Mouse (Mus musculus): Measurements from ENCODE around the gene Ubr3. TPM values are rescaled to one million over a fixed set of nuclear protein-coding genes. Genes with fewer than 3 reads are reported as not detected.

Gene Ubr3
- polyA plus RNA-seq (2016; fragmentation: Nextera tagmentation; extraction: Ambion mirVana), result 14.0 and 16.3 TPM in 2 replicates

DNA sequence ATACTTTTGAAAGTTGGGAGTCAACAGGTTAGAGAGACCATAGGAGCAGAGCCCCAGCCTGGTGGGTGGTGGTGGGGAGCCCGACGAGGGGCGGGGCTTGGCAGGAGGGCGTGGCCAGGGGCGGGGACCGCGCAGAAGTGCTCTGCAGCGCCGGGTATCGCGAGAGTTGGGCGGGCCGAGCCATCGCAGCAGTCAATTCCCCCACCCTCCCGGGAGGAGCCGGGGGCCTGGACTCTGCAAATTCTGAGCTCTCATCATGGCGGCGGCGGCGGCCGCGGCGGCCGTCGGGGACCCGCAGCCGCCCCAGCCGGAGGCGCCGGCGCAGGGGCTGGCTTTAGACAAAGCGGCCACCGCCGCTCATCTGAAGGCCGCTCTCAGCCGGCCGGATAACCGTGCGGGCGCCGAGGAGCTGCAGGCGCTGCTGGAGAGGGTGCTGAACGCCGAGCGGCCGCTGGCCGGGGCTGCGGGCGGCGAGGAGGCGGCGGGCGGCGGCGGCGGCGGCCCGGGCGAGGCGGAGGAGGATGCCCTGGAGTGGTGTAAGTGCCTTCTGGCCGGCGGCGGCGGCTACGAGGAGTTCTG lies at the start of gene Ubr3:
Ubr3 (plus strand) TSS at position 208 of the 579 bp plus-strand sequence.
- peaks cover 13% of the 10 kb centered on the region for H3K4me1 ChIP-seq
- under 1% methylated on average over 55 of the region's 65 CpGs for WGBS
- no peaks in the 10 kb centered on the region for H3K27me3 ChIP-seq (ENCODE audit: insufficient read depth, poor library complexity, severe bottlenecking)
- H3K9me3 ChIP-seq, result no peaks in the 10 kb centered on the region
- 0 out of 2 replicates have a peak, but pooled peaks cover 9% of the 10 kb centered on the region for H3K36me3 ChIP-seq
- H3K4me3 ChIP-seq, result peak within 1 kb of the TSS; percentile 98
- peak; percentile 98 for DNase-seq (ENCODE audit: low spot score)
- peak within 1 kb of the TSS; percentile 99 for H3K27ac ChIP-seq

DNA sequence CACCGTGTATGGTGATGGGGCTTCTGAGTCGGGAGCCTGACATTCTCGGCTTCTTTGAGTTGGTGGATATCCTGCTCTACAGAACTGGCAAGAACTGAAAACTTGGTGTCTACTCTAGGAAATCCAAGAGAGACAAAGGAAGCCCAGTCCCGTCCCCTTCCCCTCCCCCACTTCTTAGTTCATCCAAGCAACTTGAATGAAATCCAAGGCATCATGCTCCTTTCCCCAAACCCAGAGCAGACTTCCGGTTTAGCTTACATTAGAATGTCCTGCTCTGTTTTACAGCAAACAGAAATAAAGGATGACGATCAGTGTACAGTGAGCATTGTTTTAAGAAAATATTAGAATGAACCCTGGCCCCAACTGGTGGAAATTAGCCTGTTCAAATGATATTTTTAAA lies 47.8 kb upstream of the Ubr3 start:
- Histone ChIP-seq H3K4me1 (0 out of 2 replicates have a peak, but pooled peaks cover 4% of the 10 kb centered on the region), H3K4me3 (no peak overlapping the region), H3K27ac (no peak overlapping the region), H3K36me3 (no peaks in the 10 kb centered on the region; the same call in 1 of the 2 replicates), H3K9me3 (no peaks in the 10 kb centered on the region), H3K27me3 (ENCODE audit: insufficient read depth, poor library complexity, severe bottlenecking) (no peaks in the 10 kb centered on the region)
- 67% methylated on average over 6 of the region's 6 CpGs for WGBS
- no peak for DNase-seq (ENCODE audit: low spot score)

DNA sequence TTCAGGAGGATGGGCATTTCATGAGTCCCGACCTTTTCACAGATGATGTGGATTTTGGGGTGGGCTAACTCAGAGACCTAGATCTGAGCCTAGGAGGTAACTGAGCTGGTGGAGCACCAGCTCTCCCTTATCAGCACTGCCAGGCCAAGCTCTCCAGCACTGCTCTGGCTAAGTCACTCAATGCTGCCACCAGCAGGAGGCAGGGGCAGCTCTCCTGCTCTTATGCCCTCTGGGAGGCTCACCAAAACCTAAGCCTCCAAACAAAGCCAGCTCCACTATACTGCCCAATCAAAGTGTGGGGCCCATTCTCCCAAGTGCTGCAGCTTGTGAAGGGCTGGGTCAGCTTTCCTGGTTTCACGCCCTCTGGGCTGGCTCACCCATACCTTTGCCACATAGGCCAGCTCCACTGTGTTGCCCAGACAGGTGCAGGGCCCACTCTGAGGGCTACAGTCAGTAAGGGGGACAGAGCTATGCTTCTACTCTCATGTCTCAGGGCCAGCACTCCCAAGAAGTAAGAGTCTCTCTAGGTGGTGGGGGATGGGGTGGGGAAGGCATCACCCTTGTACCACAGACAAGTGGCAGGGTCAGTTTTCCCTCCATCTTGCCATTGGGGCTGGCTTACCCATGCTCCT lies 45.5 kb upstream of the Ubr3 start:
- H3K36me3 ChIP-seq, result no peaks in the 10 kb centered on the region
- no peak overlapping the region for H3K27ac ChIP-seq
- no peak overlapping the region for H3K4me3 ChIP-seq
- 63% methylated on average over 2 of the region's 2 CpGs for WGBS
- DNase-seq (ENCODE audit: low spot score), result no peak
- 0 out of 2 replicates have a peak, but pooled peaks cover 4% of the 10 kb centered on the region for H3K4me1 ChIP-seq
- no peaks in the 10 kb centered on the region for H3K27me3 ChIP-seq (ENCODE audit: insufficient read depth, poor library complexity, severe bottlenecking)
- H3K9me3 ChIP-seq, result no peaks in the 10 kb centered on the region

DNA sequence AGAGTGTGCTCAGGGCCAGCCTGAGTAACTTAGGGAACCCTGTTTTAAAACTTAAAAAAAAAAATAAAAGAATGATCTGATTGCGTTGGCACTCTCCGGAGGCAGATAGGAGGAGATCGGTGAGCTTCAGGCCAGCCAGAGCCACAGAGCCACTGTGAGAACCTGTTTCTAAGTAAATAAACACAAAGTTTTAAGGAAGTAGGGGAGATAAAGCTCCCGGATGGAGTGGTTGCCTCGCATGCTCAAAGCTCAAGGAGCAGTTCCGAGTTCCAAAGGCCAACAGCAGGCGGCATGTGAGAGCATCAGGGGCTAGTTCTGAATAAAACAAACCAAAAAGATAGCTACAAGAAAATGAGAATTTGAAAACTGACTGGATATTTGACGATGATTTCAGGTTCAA lies 40.7 kb upstream of the Ubr3 start:
- WGBS, result 33% methylated on average over 8 of the region's 8 CpGs
- Histone ChIP-seq H3K27me3 (ENCODE audit: insufficient read depth, poor library complexity, severe bottlenecking) (no peaks in the 10 kb centered on the region), H3K4me1 (0 out of 2 replicates have a peak, but pooled peaks cover 2% of the 10 kb centered on the region), H3K27ac (no peak overlapping the region), H3K4me3 (no peak overlapping the region), H3K36me3 (no peaks in the 10 kb centered on the region), H3K9me3 (no peaks in the 10 kb centered on the region)
- DNase-seq (ENCODE audit: low spot score), result no peak

DNA sequence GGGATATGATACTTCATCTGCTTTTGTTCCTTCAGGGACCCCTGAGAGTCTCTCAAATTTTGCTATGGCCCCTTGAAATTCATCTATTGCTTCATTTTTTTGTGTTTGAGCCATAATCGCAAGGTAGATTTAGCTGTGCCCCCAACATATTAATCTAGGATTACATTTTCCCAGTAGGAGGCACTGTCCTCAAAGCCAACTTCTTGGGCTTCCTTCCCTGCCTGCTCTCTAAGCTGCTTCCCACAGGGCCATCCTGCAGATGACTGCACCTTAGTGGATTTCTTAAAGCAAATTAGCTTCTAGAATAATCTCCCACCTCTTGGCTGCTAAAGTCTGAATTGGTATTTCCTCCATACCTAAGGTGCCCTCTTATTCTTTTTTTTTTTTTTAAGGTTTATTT lies 39.2 kb upstream of the Ubr3 start:
- no peak overlapping the region for H3K27ac ChIP-seq
- H3K4me1 ChIP-seq, result 0 out of 2 replicates have a peak, but pooled peaks cover 4% of the 10 kb centered on the region
- 64% methylated on average over 1 of the region's 1 CpGs for WGBS
- no peak for DNase-seq (ENCODE audit: low spot score)
- no peaks in the 10 kb centered on the region for H3K9me3 ChIP-seq
- no peak overlapping the region for H3K4me3 ChIP-seq
- H3K27me3 ChIP-seq (ENCODE audit: insufficient read depth, poor library complexity, severe bottlenecking), result no peaks in the 10 kb centered on the region
- H3K36me3 ChIP-seq, result no peaks in the 10 kb centered on the region

DNA sequence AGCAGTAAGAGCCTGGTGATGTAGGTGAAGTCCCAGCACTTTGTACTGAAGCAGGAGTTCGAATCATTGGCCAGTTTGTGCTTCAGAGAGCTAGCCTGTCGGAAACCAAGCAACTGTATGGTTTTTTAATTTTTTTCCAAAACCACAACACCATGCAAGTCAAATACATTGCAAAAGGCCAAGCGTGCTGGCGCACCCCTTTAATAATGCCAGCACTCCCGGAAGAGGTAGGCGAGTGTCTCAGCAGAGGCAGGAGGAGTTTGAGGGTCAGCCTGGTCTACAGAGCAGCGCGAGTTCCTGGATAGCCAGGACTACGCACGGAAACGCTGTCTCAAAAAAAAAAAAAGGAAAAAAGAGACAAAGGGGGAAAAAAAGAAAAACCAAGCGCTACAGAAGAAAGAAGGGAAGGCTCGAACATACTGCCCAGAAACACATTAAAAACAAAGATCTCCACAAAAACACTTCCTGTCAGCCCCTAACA lies 36.0 kb upstream of the Ubr3 start:
- H3K4me3 ChIP-seq, result peak overlapping the region; percentile 93
- 9% methylated on average over 13 of the region's 13 CpGs for WGBS
- H3K9me3 ChIP-seq, result no peaks in the 10 kb centered on the region
- H3K4me1 ChIP-seq, result 0 out of 2 replicates have a peak, but pooled peaks cover 4% of the 10 kb centered on the region
- H3K27ac ChIP-seq, result peak overlapping the region; percentile 98
- H3K27me3 ChIP-seq (ENCODE audit: insufficient read depth, poor library complexity, severe bottlenecking), result no peaks in the 10 kb centered on the region
- peaks cover 12% of the 10 kb centered on the region for H3K36me3 ChIP-seq
- no peak for DNase-seq (ENCODE audit: low spot score)

DNA sequence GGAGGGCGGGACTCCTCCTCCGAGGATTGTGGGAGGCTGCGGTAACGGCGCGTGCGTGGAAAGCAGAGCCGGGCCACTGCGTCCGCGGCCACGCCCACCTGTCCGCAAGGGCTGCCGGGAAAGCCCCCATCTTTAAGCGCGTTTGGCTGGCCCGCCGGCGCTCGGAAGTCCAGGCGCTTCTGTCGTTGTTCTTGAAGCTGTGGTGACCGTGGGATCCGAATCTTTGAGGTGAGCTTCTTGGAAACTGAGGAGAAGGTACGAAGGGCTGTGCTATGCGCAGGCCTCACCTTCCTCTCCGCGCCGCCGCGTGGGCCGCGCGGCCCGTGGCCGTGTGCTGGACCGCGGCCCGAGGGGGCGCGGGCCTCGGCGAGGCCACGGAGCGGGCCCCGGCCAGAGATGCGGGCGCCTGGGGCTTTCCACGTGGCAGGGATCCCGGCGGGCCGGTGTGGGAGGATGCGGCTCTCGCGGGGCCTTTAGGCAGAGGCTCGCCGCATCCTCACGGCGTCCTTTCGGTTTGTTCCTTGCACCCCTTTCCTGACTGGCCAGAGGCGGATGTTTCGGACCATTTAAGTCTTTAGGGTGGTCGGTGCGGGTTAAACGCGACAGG lies 35.5 kb upstream of the Ubr3 start, which contains the start of gene Ssb:
Ssb (plus strand) TSS at position 78 of the 607 bp plus-strand sequence.
- Histone ChIP-seq H3K9me3 (no peaks in the 10 kb centered on the region), H3K4me3 (peak within 1 kb of the TSS; percentile 93), H3K27me3 (ENCODE audit: insufficient read depth, poor library complexity, severe bottlenecking) (no peaks in the 10 kb centered on the region), H3K36me3 (peaks cover 18% of the 10 kb centered on the region), H3K4me1 (0 out of 2 replicates have a peak, but pooled peaks cover 4% of the 10 kb centered on the region), H3K27ac (peak within 1 kb of the TSS; percentile 98)
- under 1% methylated on average over 66 of the region's 66 CpGs for WGBS
- peak; percentile 96 for DNase-seq (ENCODE audit: low spot score)

DNA sequence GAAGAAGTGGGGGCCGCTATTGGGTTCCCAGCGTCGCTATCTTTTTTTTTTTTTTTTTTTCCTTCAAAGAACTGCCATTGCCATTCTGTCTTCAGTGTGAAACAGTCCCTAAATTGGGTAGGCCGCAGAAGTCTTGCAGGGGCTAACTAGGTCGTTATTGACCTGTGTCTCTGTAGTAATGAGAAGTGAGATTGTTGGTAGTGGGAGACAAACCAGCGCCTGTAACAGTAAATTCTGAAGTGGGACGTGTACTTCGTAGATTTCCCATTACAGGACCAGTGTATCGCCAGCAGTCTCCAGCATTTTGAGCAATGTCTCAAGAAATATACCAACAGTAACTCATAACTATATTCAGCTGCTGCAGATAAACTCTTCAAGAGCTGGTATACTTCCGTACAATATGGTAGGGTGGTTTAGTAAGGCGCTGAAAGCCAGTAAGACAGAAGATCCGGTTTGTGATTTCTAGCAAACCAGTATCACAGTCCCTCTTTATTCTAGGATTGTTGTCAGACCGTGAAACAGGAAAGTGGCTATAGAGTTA lies 34.9 kb upstream of the Ubr3 start:
- peak overlapping the region; percentile 93 for H3K4me3 ChIP-seq
- H3K9me3 ChIP-seq, result no peaks in the 10 kb centered on the region
- 0 out of 2 replicates have a peak, but pooled peaks cover 4% of the 10 kb centered on the region for H3K4me1 ChIP-seq
- peak overlapping the region; percentile 98 for H3K27ac ChIP-seq
- peaks cover 24% of the 10 kb centered on the region for H3K36me3 ChIP-seq
- 4% methylated on average over 13 of the region's 13 CpGs for WGBS
- no peaks in the 10 kb centered on the region for H3K27me3 ChIP-seq (ENCODE audit: insufficient read depth, poor library complexity, severe bottlenecking)
- DNase-seq (ENCODE audit: low spot score), result no peak

DNA sequence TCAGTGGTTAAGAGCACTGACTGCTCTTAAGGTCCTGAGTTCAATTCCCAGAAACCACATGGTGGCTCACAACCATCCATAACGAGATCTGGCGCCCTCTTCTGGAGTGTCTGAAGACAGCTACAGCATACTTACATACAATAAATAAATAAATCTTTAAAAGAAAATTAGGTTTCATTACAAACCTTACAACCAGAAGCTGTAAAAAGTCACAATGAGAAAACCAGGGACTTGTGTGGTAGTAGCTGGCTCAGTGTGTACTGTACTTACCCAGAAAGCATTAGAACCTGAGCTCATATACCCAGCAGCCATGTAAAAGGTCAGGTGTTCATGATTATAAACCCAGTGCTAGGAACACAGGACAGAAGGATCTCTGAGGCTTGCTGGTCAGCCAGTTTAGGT lies 13.1 kb upstream of the Ubr3 start:
- DNase-seq (ENCODE audit: low spot score), result no peak
- H3K36me3 ChIP-seq, result peaks cover 13% of the 10 kb centered on the region; the same call in 1 of the 2 replicates
- no peaks in the 10 kb centered on the region for H3K27me3 ChIP-seq (ENCODE audit: insufficient read depth, poor library complexity, severe bottlenecking)
- H3K4me1 ChIP-seq, result peaks cover 9% of the 10 kb centered on the region; the same call in 1 of the 2 replicates
- 63% methylated on average over 2 of the region's 2 CpGs for WGBS
- no peaks in the 10 kb centered on the region for H3K9me3 ChIP-seq
- H3K4me3 ChIP-seq, result peak overlapping the region; percentile 85; the same call in 1 of the 2 replicates
- no peak overlapping the region for H3K27ac ChIP-seq

DNA sequence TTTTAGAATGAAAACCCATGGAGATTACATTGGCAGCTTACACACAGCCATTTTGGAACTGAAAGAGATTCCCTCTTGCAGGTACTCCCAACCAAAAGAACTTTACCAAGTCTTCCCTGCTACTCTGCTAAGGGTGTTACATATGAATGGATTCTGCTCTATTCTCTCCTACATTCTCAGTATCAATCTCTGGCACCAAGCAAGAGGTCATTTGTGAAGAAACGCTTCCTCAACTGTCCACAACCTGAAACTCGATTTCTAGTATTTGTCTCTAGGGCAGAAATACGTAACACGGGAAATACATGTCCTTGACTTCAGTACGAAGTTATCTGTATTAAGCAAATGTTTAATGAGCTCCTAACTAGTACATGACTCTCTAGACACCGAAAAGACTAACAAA lies 12.5 kb upstream of the Ubr3 start:
- WGBS, result 49% methylated on average over 6 of the region's 6 CpGs
- Histone ChIP-seq H3K36me3 (peaks cover 9% of the 10 kb centered on the region; the same call in 1 of the 2 replicates), H3K9me3 (no peaks in the 10 kb centered on the region), H3K4me3 (peak overlapping the region; percentile 85), H3K27ac (peak overlapping the region; percentile 94; the same call in 1 of the 2 replicates), H3K4me1 (peaks cover 9% of the 10 kb centered on the region; the same call in 1 of the 2 replicates), H3K27me3 (ENCODE audit: insufficient read depth, poor library complexity, severe bottlenecking) (no peaks in the 10 kb centered on the region)
- no peak for DNase-seq (ENCODE audit: low spot score)

DNA sequence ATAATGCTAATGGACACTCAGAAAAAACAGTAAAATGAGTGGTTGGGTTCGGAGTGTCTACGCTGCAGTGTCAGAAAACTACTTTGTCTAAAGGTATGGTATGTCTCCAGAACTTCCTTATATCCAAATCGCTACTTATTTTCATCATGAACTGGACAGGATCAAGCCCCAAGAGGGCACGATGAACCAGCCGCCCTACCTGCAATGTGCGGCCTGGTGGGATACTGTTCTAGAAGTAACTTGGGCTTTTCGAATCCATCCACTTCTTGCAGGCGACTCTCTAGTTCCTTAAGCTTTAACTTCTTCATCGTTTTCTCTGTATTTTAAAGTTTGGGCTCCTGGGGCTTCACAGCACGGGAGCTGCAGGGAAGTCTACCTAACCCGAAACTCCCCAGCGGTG lies 12.0 kb upstream of the Ubr3 start:
- Histone ChIP-seq H3K4me3 (peak overlapping the region; percentile 85), H3K27ac (peak overlapping the region; percentile 94), H3K27me3 (ENCODE audit: insufficient read depth, poor library complexity, severe bottlenecking) (no peaks in the 10 kb centered on the region), H3K36me3 (peaks cover 4% of the 10 kb centered on the region; the same call in 1 of the 2 replicates), H3K4me1 (peaks cover 9% of the 10 kb centered on the region; the same call in 1 of the 2 replicates), H3K9me3 (no peaks in the 10 kb centered on the region)
- no peak for DNase-seq (ENCODE audit: low spot score)
- 5% methylated on average over 12 of the region's 12 CpGs for WGBS

DNA sequence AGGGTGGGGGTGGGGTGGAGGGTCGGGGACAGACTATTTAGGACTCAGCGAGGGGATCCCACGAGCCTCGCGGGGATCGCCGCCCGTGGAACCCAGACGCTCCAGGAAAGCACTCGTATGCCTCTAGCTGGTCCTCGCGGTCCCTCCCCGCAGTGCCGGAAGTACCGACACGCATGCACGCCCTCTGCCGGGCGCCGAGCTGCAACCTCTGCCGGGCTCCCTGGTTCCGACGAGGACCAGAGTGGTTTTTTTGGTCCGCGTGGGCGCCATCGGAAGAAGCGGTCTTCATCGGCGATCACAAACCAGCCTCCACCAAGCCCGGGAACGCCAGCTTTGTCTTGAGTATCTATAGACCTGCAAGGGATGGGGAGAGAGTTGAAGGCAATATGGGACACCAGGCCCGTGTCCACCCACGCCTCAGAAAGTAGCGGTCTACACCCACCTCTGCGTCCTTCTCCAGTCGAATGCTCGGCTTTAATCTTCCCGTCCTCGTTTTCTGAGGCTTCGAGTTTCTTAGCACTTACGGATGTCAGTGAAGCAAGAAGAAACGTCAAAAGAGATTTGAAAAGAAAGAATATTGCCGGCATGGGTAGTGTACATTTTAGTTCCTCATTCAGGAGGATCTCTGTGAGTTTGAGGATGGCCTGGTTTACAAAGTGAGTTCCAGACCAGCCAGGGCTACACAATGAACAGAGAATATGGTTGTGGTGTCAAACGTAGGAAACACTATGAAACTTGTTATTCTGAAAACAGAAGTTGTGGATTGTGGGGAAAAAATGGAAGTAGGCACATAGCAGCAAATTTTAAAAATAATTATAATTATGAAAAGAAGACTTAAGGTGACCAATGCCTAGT lies 11.4 kb upstream of the Ubr3 start, which contains the start of gene Mettl5:
Mettl5 (minus strand) TSS at position 165 of the 855 bp plus-strand sequence.
- H3K4me3 ChIP-seq, result peak within 1 kb of the TSS; percentile 85
- WGBS, result 2% methylated on average over 45 of the region's 45 CpGs

More for the DNA sequence above, 11.4 kb upstream of the Ubr3 start, which contains the start of gene Mettl5:
- peak within 1 kb of the TSS; percentile 94 for H3K27ac ChIP-seq
- peaks cover 4% of the 10 kb centered on the region; the same call in 1 of the 2 replicates for H3K36me3 ChIP-seq
- DNase-seq (ENCODE audit: low spot score), result peak; percentile 94
- no peaks in the 10 kb centered on the region for H3K9me3 ChIP-seq
- H3K4me1 ChIP-seq, result peaks cover 9% of the 10 kb centered on the region; the same call in 1 of the 2 replicates
- H3K27me3 ChIP-seq (ENCODE audit: insufficient read depth, poor library complexity, severe bottlenecking), result no peaks in the 10 kb centered on the region

Data from heart, embryonic 10.5 days (tissue).